Mouse (Mus musculus): ENCODE results near the gene Efemp2. TPM values are rescaled to one million over a fixed set of nuclear protein-coding genes. Genes with fewer than 3 reads are reported as not detected.
"Not testable (repeated sequence)": the region's sequence is repeated elsewhere in the genome, so short reads cannot be mapped to it uniquely, and the experiment has no call there.

Efemp2 gene
- total and polyA plus RNA-seq, 3 experiments = 10.4 to 17.7 TPM; not detected in 1

DNA sequence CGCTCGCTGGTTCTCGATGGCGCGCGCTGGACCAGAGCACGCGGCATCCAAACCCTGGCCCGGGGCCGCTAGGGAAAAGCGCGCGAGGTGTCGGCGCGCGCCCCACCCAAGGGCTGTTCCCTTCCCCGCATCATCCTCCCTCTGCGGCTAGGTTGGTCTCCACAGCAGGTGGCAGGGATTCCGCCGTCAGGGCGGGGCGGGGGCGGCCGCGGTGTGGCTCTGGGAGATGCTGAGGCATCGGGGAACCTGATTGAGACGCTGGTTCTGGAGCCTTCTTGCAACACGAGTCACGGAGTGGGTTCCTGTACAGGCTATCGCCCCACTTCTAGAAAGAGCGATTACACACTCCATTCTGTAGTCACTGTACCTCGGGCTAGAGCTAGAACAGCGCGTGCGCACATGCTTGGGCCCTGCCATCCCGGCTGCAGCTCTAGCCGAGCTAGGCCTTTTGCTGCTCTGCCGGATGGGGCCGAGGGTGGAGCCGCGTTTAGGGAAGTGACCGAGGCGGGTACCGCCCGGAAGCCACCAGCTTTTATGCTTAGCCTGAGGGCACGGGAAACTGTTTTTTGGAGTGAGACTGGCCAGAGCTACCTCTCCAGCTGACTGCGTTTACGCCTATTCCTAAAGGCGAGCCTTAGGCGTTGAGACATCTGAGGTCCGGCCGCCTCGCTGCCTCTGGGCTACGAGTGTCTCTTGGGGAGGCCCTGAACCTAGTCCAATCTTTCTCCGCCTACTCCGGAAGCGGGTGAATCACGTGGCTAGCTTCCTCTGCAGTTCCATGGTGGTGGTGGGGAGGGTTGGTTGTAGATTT lies 17.3 kb downstream of the Efemp2 start (continued):
- TF ChIP-seq ZKSCAN1 (IDR thresholded peaks at IDR 0.05; ENCODE audit: low read depth, low read length) (no peak), BHLHE40 (IDR thresholded peaks at IDR 0.05; ENCODE audit: borderline replicate concordance, low read depth, low read length) (peak; percentile 62), ZC3H11A (IDR thresholded peaks at IDR 0.05; ENCODE audit: low read depth, low read length) (no peak), EP300 (IDR thresholded peaks at IDR 0.05; ENCODE audit: low read depth in 1 of 2, low read length in 2 of 2) (peak in 1 of 2 experiments; percentile 40; a peak in 1 of 4 replicates), POLR2A (IDR thresholded peaks at IDR 0.05; ENCODE audit: control insufficient read depth in 1 of 2, insufficient read depth in 1 of 2, low read depth in 1 of 2, low read length in 2 of 2, poor library complexity in 1 of 2) (peak; percentile 66 to 91; a peak in 3 of 4 replicates), NELFE (IDR thresholded peaks at IDR 0.05; ENCODE audit: low read depth, low read length) (peak; percentile 80), CHD1 (IDR thresholded peaks at IDR 0.05; ENCODE audit: low read depth, low read length) (peak; percentile 88; the same call in 1 of the 2 replicates), UBTF (IDR thresholded peaks at IDR 0.05; ENCODE audit: borderline replicate concordance, insufficient read depth, low read depth, low read length) (peak; percentile 81; the same call in 1 of the 2 replicates), ZMIZ1 (IDR thresholded peaks at IDR 0.05; ENCODE audit: low read depth, low read length) (peak; percentile 91), RAD21 (IDR thresholded peaks at IDR 0.05; ENCODE audit: low read depth, low read length) (no peak), NRF1 (IDR thresholded peaks at IDR 0.05; ENCODE audit: insufficient read depth, low read depth, low read length, poor library complexity, severe bottlenecking) (peak; percentile 61), MAFK (IDR thresholded peaks at IDR 0.05; ENCODE audit: borderline replicate concordance, low read depth, low read length) (no peak), MAZ (IDR thresholded peaks at IDR 0.05; ENCODE audit: low read depth, low read length) (peak; percentile 46), TCF12 (IDR thresholded peaks at IDR 0.05; ENCODE audit: low read depth, low read length) (peak; percentile 35; the same call in 1 of the 2 replicates), ETS1 (IDR thresholded peaks at IDR 0.05; ENCODE audit: low read depth, low read length) (peak; percentile 47; the same call in 1 of the 2 replicates), HCFC1 (IDR thresholded peaks at IDR 0.05; ENCODE audit: low read depth, low read length) (peak; percentile 75), USF2 (IDR thresholded peaks at IDR 0.05; ENCODE audit: borderline replicate concordance in 1 of 2, insufficient read depth in 1 of 2, low read depth in 1 of 2, low read length in 2 of 2) (peak in 1 of 2 experiments; percentile 83; a peak in 2 of 4 replicates), USF1 (IDR thresholded peaks at IDR 0.05; ENCODE audit: low read depth, low read length) (peak; percentile 96), GABPA (IDR thresholded peaks at IDR 0.05; ENCODE audit: low read depth, low read length) (no peak)

DNA sequence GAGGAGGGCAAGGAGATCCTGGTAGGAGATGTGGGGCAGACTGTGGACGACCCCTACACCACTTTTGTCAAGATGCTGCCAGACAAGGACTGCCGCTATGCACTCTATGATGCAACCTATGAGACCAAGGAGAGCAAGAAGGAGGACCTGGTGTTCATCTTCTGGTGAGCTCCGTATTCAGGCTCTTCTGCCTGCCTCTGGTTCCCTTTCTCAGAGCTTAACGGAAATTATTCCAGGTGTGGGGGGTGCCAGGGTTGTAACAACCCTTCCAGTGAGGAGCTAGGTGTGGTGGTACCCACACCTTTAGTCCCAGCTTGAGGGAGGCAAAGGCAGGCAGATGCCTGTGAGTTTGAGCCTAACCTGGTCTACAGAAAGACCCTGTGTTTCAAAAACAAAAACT lies 18.9 kb downstream of the Efemp2 start:
- Histone ChIP-seq H3K27me3 (ENCODE audit: control insufficient read depth in 1 of 2, insufficient read depth in 2 of 2, low read length in 2 of 2) (no peaks in the 10 kb centered on the region), H3K4me1 (ENCODE audit: control insufficient read depth in 1 of 2, insufficient read depth in 2 of 2, low read length in 2 of 2) (peaks cover 0 to 4% of the 10 kb centered on the region in 2 experiments; a peak in 2 of 4 replicates), H3K79me2 (ENCODE audit: control insufficient read depth, insufficient read depth, low read length, poor library complexity) (peaks cover 31% of the 10 kb centered on the region), H3K27ac (ENCODE audit: control insufficient read depth, low read depth, low read length) (no peak overlapping the region), H3K9me3 (replicated peaks; ENCODE audit: insufficient read depth, low read length) (no peaks in the 10 kb centered on the region), H3K9ac (ENCODE audit: control insufficient read depth, low read depth, low read length, poor library complexity, severe bottlenecking) (no peak overlapping the region), H3K36me3 (ENCODE audit: control insufficient read depth in 1 of 2, insufficient read depth in 2 of 2, low read length in 2 of 2) (peaks cover 0 to 10% of the 10 kb centered on the region in 2 experiments), H3K4me3 (ENCODE audit: control insufficient read depth in 1 of 2, insufficient read depth in 1 of 2, low read depth in 2 of 2, low read length in 2 of 2) (no peak overlapping the region)
- no peak for DNase-seq (ENCODE audit: low read depth, low spot score)
- TF ChIP-seq POLR2A (IDR thresholded peaks at IDR 0.05; ENCODE audit: control insufficient read depth in 1 of 2, insufficient read depth in 1 of 2, low read depth in 1 of 2, low read length in 2 of 2, poor library complexity in 1 of 2) = 0 out of 4 replicates have a peak, but pooled peaks of 1 of the 2 experiments have one; percentile 15
- no peak for TF ChIP-seq ZNF384 (IDR thresholded peaks at IDR 0.05; ENCODE audit: low read depth, low read length)
- TF ChIP-seq SMC3 (IDR thresholded peaks at IDR 0.05; ENCODE audit: low read depth, low read length) = no peak
- no peak for TF ChIP-seq ZMIZ1 (IDR thresholded peaks at IDR 0.05; ENCODE audit: low read depth, low read length)

DNA sequence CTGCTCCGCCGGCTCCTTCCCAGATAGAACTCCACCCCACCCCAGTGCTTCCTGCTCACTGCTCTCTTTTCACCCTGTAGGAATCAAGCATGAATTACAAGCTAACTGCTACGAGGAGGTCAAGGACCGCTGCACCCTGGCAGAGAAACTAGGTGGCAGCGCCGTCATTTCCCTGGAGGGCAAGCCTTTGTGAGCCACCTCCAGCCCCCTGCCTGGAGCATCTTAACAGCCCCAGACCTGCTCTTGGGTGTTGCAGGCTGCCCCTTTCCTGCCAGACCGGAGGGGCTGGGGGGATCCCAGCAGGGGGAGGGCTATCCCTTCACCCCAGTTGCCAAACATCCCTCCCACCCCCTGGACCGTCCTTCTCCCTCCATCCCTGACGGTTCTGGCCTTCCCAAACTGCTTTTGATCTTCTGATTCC lies 19.6 kb downstream of the Efemp2 start:
- not testable (repeated sequence) for H3K27me3 ChIP-seq (ENCODE audit: control insufficient read depth in 1 of 2, insufficient read depth in 2 of 2, low read length in 2 of 2); H3K9ac ChIP-seq (ENCODE audit: control insufficient read depth, low read depth, low read length, poor library complexity, severe bottlenecking); H3K4me1 ChIP-seq (ENCODE audit: control insufficient read depth in 1 of 2, insufficient read depth in 2 of 2, low read length in 2 of 2); H3K4me3 ChIP-seq (ENCODE audit: control insufficient read depth in 1 of 2, insufficient read depth in 1 of 2, low read depth in 2 of 2, low read length in 2 of 2); H3K27ac ChIP-seq (ENCODE audit: control insufficient read depth, low read depth, low read length); H3K9me3 ChIP-seq (replicated peaks; ENCODE audit: insufficient read depth, low read length); DNase-seq (ENCODE audit: low read depth, low spot score)
- peaks cover 0 to 10% of the 10 kb centered on the region in 2 experiments for H3K36me3 ChIP-seq (ENCODE audit: control insufficient read depth in 1 of 2, insufficient read depth in 2 of 2, low read length in 2 of 2)
- H3K79me2 ChIP-seq (ENCODE audit: control insufficient read depth, insufficient read depth, low read length, poor library complexity) = peaks cover 29% of the 10 kb centered on the region
